Mouse (Mus musculus) megakaryocyte, embryonic 14.5 days (primary cell): ENCODE measurements around the gene Ncf2.

ENCODE experiments used
- FLI1 ChIP-seq: IDR thresholded peaks from 2 replicates; pipeline ENCODE4 v1.6.1; 2012; ENCODE audit warnings: low read length, inconsistent platforms, mixed read lengths
- GATA1 ChIP-seq: IDR thresholded peaks from 3 replicates; pipeline ENCODE4 v1.6.1; 2012; ENCODE audit warnings: mixed read lengths, low read length, inconsistent platforms, borderline replicate concordance

DNA sequence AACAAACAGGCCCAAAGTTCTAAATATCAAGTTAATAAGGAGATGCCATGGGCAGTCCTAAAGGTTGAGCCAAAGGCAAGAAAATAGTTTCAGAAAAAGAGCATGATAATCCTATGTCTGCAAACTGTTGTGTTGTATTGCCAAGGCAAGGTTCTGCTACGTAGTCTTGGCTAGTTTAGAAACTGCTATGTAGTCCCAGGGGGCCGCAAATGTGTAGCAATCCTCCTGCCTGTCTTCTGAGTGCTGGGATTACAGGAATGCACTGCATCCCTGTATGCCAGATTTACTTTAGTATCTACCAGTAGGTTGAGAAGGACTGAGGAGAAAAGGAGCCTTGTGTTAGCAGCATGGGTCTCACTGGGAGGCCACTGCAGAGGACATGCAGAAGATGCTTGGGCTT lies 46.9 kb downstream of the Ncf2 start:
- TF ChIP-seq GATA1 (no peak), FLI1 (no peak)
